Mouse (Mus musculus) layer of hippocampus, postnatal 10 days (tissue): ENCODE measurements around the gene Polr3b. TPM values are rescaled to one million over a fixed set of nuclear protein-coding genes. Genes with fewer than 3 reads are reported as not detected.

Experiments
- DNase-seq, 2 experiments: peaks; one replicate each; pipeline ENCODE4 v3.0.0; 2021; ENCODE audit warnings: low spot score in 2 of 2
- long read RNA-seq: library from polyadenylated mRNA; stranded (forward); transcript quantifications from one replicate; pipeline ENCODE4 v2.0.0, GENCODE M21; 2023
- total RNA-seq, 2 experiments: library from RNA; stranded (reverse); gene quantifications; 2 replicates each; pipeline ENCODE4 v1.2.3; 2021

Gene Polr3b
- total RNA-seq = 10 to 100 TPM; 15.5 to 15.9 TPM
- long read RNA-seq, partial matches to known transcripts = 7 of 7 reads
- long read RNA-seq, other reads (novel, unspliced or antisense) = 0 of 7 reads

DNA sequence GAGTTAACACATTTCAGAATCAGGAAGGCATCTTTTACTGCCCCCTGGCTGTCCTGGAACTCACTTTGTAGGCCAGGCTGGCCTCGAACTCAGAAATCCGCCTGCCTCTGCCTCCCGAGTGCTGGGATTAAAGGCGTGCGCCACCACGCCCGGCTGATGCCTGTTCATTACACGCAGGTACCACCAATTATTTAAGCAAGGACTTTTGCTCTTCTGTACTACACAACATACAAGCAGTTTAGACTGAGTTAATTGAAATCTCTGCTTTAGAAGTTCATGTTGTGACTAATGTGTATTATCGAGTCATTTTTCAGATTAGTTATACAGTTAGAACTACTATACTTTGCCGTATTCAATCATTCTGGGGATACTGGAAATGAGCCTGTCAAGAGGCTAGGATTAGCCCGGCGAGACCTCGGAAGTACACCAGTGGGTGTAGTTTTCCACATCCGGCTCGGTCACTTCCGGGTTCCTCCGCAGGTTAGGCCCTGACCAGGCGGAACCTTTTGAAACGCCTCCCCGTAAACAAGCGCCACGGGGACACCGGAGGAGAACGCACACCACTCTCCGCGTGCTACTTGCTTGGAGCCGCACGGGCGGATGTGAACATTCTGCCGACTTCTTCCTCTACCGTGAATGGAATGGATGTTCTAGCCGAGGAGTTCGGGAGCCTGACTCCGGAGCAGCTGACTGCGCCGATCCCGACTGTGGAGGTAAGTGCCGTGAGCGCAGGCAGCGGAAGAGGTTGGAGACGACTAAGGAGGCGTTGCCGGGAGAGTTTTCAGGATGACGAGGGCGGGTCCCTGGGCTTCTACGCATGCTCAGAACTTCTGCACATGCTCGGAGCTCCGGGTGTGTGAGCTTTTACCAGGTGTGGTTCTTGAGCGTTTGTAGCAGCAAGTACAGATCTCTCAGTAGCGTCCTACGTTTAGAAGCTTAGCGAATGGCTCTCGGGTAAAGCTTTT is at the start of gene Polr3b:
TSS of gene Polr3b (plus strand) at position 467 of the 965 bp plus-strand sequence.
- DNase-seq = peak; percentile 90 to 94

GRCm38 (mm10) chr10:84573671-84574420 is 48.2 kb upstream of the Polr3b start:
- DNase-seq = no peak

DNA sequence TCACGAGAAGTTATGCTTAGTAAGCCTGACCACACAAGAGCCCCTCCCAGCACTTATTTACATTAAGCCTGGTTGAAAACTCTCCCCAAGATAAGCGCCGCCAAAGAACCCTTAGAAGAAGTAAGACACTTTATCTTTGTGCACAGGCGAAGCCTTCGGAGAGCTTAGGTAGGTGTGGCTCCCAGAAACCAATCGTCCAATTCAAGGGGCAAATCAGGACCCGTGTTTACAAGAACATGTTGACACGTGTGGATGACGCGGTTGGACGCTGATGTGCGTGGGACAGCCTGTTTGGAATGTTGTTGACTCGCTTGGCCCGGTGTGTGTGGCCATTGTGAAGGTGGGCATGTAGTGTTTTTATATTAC is 46.1 kb upstream of the Polr3b start:
- no peak for DNase-seq

GRCm38 (mm10) chr10:84576395-84577070 is 45.6 kb upstream of the Polr3b start, which contains the start of gene Tcp11l2:
TSS of gene Tcp11l2 (plus strand) at chr10:84576626.
- DNase-seq = peak; percentile 90 to 93

GRCm38 (mm10) chr10:84577071-84577727 is 44.9 kb upstream of the Polr3b start:
- peak; percentile 72 to 77 for DNase-seq

GRCm38 (mm10) chr10:84578738-84579137 is 43.4 kb upstream of the Polr3b start:
- no peak for DNase-seq

- no peak for DNase-seq
Measured at GRCm38 (mm10) chr10:84579527-84579926, 42.6 kb upstream of the Polr3b start.

DNA sequence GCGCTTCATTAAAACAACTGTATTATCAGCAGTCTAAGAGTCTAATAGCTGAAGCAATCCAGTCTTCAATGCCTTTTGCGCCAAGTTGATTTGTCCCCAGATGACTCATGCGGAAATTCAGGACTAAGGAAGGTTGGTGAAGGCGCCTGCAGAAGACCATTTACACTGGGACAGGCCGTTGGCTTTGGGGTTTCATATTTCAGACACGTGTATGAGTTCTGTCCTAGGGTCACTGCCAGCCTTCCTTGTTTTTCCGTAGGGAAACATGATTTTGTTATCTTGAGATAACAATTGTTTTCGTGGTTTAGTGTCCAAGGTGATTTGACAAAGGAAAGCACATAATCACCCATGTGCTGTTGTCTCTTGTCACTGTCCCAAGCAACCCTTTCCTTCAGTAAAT is 40.9 kb upstream of the Polr3b start:
- DNase-seq = no peak

- peak in 1 of 2 experiments; percentile 16 for DNase-seq
Measured at GRCm38 (mm10) chr10:84582236-84582635, 39.9 kb upstream of the Polr3b start.

- no peak for DNase-seq
Measured at GRCm38 (mm10) chr10:84584451-84585293, 37.4 kb upstream of the Polr3b start.

DNA sequence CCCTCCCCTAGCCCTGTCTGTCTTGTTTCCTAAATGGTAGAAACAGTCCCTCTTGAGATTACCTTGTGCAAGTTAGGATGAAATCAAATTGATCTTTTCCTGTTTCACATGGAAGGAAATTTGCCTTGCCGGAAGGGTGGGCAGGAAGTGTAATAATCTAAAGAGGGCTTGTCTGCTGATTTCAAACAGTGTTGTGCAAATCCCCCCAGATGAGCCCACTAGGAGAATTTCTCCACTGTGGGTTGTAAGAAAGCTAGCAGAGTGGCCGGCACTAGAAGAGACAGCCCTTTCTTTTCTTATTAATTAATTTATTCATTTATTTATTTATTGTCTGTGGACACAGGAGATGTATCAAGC is 36.8 kb upstream of the Polr3b start:
- no peak for DNase-seq

- no peak for DNase-seq
Measured at GRCm38 (mm10) chr10:84590956-84591355, 31.1 kb upstream of the Polr3b start.

DNA sequence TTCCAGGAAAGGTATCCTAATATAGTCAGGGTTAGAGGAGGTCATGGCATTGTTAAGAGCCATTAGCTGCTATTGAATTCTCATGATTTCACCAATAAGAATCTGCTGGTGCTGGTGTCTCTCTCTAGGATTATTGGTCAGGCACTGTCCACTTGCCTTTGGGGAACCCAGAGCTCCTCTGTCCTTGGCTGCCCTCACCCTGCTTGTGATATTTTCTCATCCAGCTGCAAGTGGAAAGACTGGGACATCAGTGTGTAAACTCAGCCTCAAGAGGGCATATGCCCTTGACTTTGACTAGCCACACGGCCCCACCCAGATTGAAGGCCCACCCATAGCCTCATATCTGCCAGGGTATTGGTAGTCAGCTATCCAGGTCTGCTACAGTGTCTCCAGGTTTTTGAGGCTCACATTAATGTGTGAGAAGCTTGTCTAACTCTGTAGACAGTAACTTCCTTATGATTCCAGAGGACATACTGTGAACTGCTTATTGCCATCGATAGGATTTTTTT is 30.4 kb upstream of the Polr3b start:
- no peak for DNase-seq

GRCm38 (mm10) chr10:84592745-84593144 is 29.3 kb upstream of the Polr3b start:
- DNase-seq = no peak

- DNase-seq = no peak
Measured at GRCm38 (mm10) chr10:84597127-84597785, 24.8 kb upstream of the Polr3b start.

DNA sequence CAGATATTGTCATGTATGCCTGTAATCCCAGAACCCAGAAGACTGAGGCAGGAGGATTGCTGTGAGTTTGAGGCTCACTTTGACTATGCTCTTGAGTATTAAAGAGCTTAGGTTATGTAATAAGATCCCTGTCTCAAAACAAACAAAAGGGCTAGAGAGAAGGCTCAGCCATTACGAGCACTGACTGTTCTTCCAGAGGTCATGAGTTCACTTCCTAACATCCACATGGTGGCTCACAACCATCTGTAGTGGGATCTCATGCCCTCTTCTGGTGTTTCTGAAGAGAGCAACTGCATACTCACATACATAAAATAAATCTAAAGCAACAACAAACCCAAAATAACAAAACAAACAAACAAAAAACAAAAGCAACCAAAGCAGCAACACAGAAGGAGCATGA is 23.9 kb upstream of the Polr3b start:
- DNase-seq = no peak

- no peak for DNase-seq
Measured at GRCm38 (mm10) chr10:84600136-84600535, 22.0 kb upstream of the Polr3b start.

GRCm38 (mm10) chr10:84604335-84604734 is 17.8 kb upstream of the Polr3b start:
- DNase-seq = no peak

- no peak for DNase-seq
Measured at GRCm38 (mm10) chr10:84608361-84608760, 13.7 kb upstream of the Polr3b start.
